Comparison of ENCODE assay signal across 8 mouse cellular contexts in the genomic region with DNA sequence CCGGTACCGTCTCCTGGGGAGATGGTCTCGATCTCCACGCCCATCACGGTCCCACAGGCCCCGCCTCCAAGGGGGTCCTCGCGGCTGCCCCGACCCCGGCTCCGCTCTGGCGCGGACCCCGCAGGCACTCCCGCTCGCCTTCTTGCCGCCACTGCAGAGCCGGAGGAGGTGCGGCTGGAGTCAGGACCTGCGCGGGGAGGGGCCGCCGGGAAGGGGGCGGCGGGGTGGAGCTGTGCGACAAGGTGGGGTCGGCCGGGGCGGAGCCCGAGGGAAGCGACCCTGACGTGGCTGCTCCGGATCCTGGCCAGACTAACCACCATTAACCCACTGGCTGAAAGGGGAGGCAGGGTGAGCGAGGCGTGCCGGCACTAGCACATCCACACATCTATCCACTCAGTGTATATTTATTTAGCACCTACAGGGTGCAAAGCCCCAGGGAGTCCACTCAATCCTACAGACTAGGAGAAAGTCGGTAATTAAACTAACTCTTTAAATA. TPM values are rescaled to one million over a fixed set of nuclear protein-coding genes. Genes with fewer than 3 reads are reported as not detected.
A peak's percentile ranks its signal among the peaks of the same experiment; 100 is the strongest.
DNase-seq lines count a peak whose midpoint lies in the region; ATAC-seq lines count a peak whose summit lies in the region.

Gene Fkbp1b (minus strand): TSS at position 200 of the 496 bp plus-strand sequence.

- peak within 1 kb of the TSS; percentile 98 for H3K4me2 ChIP-seq in kidney, embryonic 15.5 days
- peak within 1 kb of the TSS; percentile 99 for H3K4me2 ChIP-seq in liver, embryonic 13.5 days

- WGBS in heart, embryonic 10.5 days, result 1% methylated on average over 37 of the region's 37 CpGs
- WGBS in kidney, embryonic 15.5 days, result under 1% methylated on average over 35 of the region's 37 CpGs
- WGBS in liver, embryonic 13.5 days (ENCODE audit: insufficient replicate concordance), result under 1% methylated on average over 33 of the region's 37 CpGs

- no peaks in the 10 kb centered on the region for H3K9me3 ChIP-seq in heart, embryonic 10.5 days
- H3K9me3 ChIP-seq in kidney, embryonic 15.5 days (replicated peaks), result no peaks in the 10 kb centered on the region
- H3K9me3 ChIP-seq in liver, embryonic 13.5 days (replicated peaks), result no peaks in the 10 kb centered on the region

- DNase-seq in 416B (ENCODE audit: low read depth), result peak; percentile 74
- DNase-seq in adrenal gland, adult (ENCODE audit: inconsistent age in 2 of 2, low spot score in 1 of 2), result peak; percentile 60 to 78
- peak; percentile 46 for DNase-seq in embryo, embryonic 11.5 days (ENCODE audit: low read depth, low spot score)
- DNase-seq in heart, embryonic 10.5 days (ENCODE audit: low spot score), result peak; percentile 87
- DNase-seq in liver, embryonic 13.5 days, result peak; percentile 55
- peak; percentile 49 for DNase-seq in naive thymus-derived CD4-positive, alpha-beta T cell, adult 2 months (ENCODE audit: low read depth)
- peak; percentile 64 for DNase-seq in thymus, postnatal 14 days

- H3K36me3 ChIP-seq in heart, embryonic 10.5 days, result no peaks in the 10 kb centered on the region
- H3K36me3 ChIP-seq in kidney, embryonic 15.5 days, result no peaks in the 10 kb centered on the region
- no peaks in the 10 kb centered on the region for H3K36me3 ChIP-seq in liver, embryonic 13.5 days

- H3K4me3 ChIP-seq in heart, embryonic 10.5 days, result peak within 1 kb of the TSS; percentile 73
- peak within 1 kb of the TSS; percentile 87 for H3K4me3 ChIP-seq in kidney, embryonic 15.5 days (replicated peaks)
- peak within 1 kb of the TSS; percentile 76 for H3K4me3 ChIP-seq in liver, embryonic 13.5 days (replicated peaks)

- peak within 1 kb of the TSS; percentile 78 for H3K9ac ChIP-seq in kidney, embryonic 15.5 days
- H3K9ac ChIP-seq in liver, embryonic 13.5 days, result peak within 1 kb of the TSS; percentile 79

- H3K27me3 ChIP-seq in heart, embryonic 10.5 days (ENCODE audit: insufficient read depth, poor library complexity, severe bottlenecking), result 0 out of 2 replicates have a peak, but pooled peaks cover 10% of the 10 kb centered on the region
- H3K27me3 ChIP-seq in kidney, embryonic 15.5 days, result peaks cover 24% of the 10 kb centered on the region; the same call in 1 of the 2 replicates
- H3K27me3 ChIP-seq in liver, embryonic 13.5 days, result peaks cover 34% of the 10 kb centered on the region

- H3K4me1 ChIP-seq in heart, embryonic 10.5 days, result peaks cover 19% of the 10 kb centered on the region
- peaks cover 27% of the 10 kb centered on the region for H3K4me1 ChIP-seq in kidney, embryonic 15.5 days
- H3K4me1 ChIP-seq in liver, embryonic 13.5 days (replicated peaks), result peaks cover 41% of the 10 kb centered on the region

- peak within 1 kb of the TSS; percentile 84 for H3K27ac ChIP-seq in heart, embryonic 10.5 days
- peak within 1 kb of the TSS; percentile 32; the same call in 1 of the 2 replicates for H3K27ac ChIP-seq in kidney, embryonic 15.5 days
- H3K27ac ChIP-seq in liver, embryonic 13.5 days, result no peak within 1 kb of the TSS

- ATAC-seq in kidney, embryonic 15.5 days (replicated peaks; ENCODE audit: low FRiP score), result peak; percentile 79
- ATAC-seq in liver, embryonic 13.5 days (ENCODE audit: low read depth), result peak; percentile 67

RNA-seq across cellular contexts. Expression of gene Fkbp1b, which starts in this region (rescaled TPM):
- 7.4 and 12.5 TPM in 2 replicates for polyA plus RNA-seq in heart, embryonic 10.5 days (2016; fragmentation: Nextera tagmentation; extraction: Ambion mirVana)
- 8.9 and 9.0 TPM in 2 replicates for polyA plus RNA-seq in kidney, embryonic 15.5 days (2015; fragmentation: Nextera tagmentation; extraction: Ambion mirVana)
- polyA plus RNA-seq in liver, embryonic 13.5 days (2015; fragmentation: Nextera tagmentation; extraction: Ambion mirVana), result 3.2 and 3.6 TPM in 2 replicates
